Mouse (Mus musculus) spleen, embryonic (tissue): ENCODE measurements around the gene Tmem256.

Experiments used
- CTCF ChIA-PET: fragments of 350-600 bp; sonication (Branson Sonifier 250); formaldehyde crosslinking; loops from one replicate; lab custom pipeline; 2022; lab: Charles Lee

Tmem256 gene

GRCm38 (mm10) chr11:69837952-69838713, at the start of gene Tmem256:
TSS of gene Tmem256 (plus strand) at chr11:69838514.
- CTCF ChIA-PET: interaction anchor here (0.7 kb wide), 1 partner anchor 34 kb away, joined by 3 read pairs; no protein-coding TSS in a partner anchor

GRCm38 (mm10) chr11:69789431-69789830, 48.9 kb upstream of the Tmem256 start:
- CTCF ChIA-PET: no interaction called here

GRCm38 (mm10) chr11:69791420-69791819, 46.9 kb upstream of the Tmem256 start:
- CTCF ChIA-PET: no interaction called here

- CTCF ChIA-PET: interaction anchor here (0.6 to 0.7 kb wide), 2 partner anchors 26 to 142 kb away, joined by 3 read pairs; no protein-coding TSS in a partner anchor
These were observed 44.9 kb upstream of the Tmem256 start for GRCm38 (mm10) chr11:69793429-69793828.

GRCm38 (mm10) chr11:69795168-69795982, 42.9 kb upstream of the Tmem256 start, which contains the start of gene Chrnb1:
TSS of gene Chrnb1 (minus strand) at chr11:69795943.
- CTCF ChIA-PET: no interaction called here

- CTCF ChIA-PET: interaction anchor here (1.2 kb wide), 1 partner anchor 114 kb away, joined by 3 read pairs; the partner anchor contains the start of gene Senp3
These were observed 42.3 kb upstream of the Tmem256 start for GRCm38 (mm10) chr11:69795983-69796435.

GRCm38 (mm10) chr11:69797924-69798323, 40.4 kb upstream of the Tmem256 start:
- CTCF ChIA-PET: interaction anchor here (0.6 kb wide), 1 partner anchor 133 kb away, joined by 3 read pairs; no protein-coding TSS in a partner anchor

- CTCF ChIA-PET: interaction anchor here (0.7 kb wide), 3 partner anchors 45 to 512 kb away, joined by 4 to 18 read pairs (median 11); no protein-coding TSS in a partner anchor
These were observed 38.7 kb upstream of the Tmem256 start for GRCm38 (mm10) chr11:69799394-69800137.

GRCm38 (mm10) chr11:69800138-69800391, 38.2 kb upstream of the Tmem256 start:
- CTCF ChIA-PET: interaction anchor here (0.7 kb wide), 3 partner anchors 45 to 511 kb away, joined by 4 to 18 read pairs (median 11); no protein-coding TSS in a partner anchor

GRCm38 (mm10) chr11:69800392-69801197, 37.7 kb upstream of the Tmem256 start:
- CTCF ChIA-PET: no interaction called here

- CTCF ChIA-PET: interaction anchor here (1.2 kb wide), 1 partner anchor 27 kb away, joined by 3 read pairs; no protein-coding TSS in a partner anchor
These were observed 36.8 kb upstream of the Tmem256 start, which contains the start of gene Fgf11 for GRCm38 (mm10) chr11:69801379-69801977. TSS of gene Fgf11 (minus strand) at chr11:69801857.

GRCm38 (mm10) chr11:69802648-69803105, 35.6 kb upstream of the Tmem256 start:
- CTCF ChIA-PET: interaction anchor here (1.0 kb wide), 1 partner anchor 148 kb away, joined by 3 read pairs; no protein-coding TSS in a partner anchor

GRCm38 (mm10) chr11:69803328-69803727, 35.0 kb upstream of the Tmem256 start:
- CTCF ChIA-PET: interaction anchor here (0.6 kb wide), 1 partner anchor 35 kb away, joined by 3 read pairs; the partner anchor contains the start of gene Nlgn2

- CTCF ChIA-PET: interaction anchor here (0.5 to 0.6 kb wide), 3 partner anchors 33 to 80 kb away, joined by 3 read pairs; partner anchors contain the start of gene Nlgn2
These were observed 34.3 kb upstream of the Tmem256 start for GRCm38 (mm10) chr11:69803786-69804651.

- CTCF ChIA-PET: interaction anchor here (0.6 kb wide), 1 partner anchor 33 kb away, joined by 3 read pairs; no protein-coding TSS in a partner anchor
These were observed 33.7 kb upstream of the Tmem256 start for GRCm38 (mm10) chr11:69804652-69804940.

GRCm38 (mm10) chr11:69804972-69805909, 33.1 kb upstream of the Tmem256 start, which contains the start of gene Tmem102:
TSS of gene Tmem102 (minus strand) at chr11:69805624.
- CTCF ChIA-PET: interaction anchor here (0.6 to 0.7 kb wide), 2 partner anchors 45 to 129 kb away, joined by 3 to 10 read pairs; no protein-coding TSS in a partner anchor

- CTCF ChIA-PET: no interaction called here
These were observed 31.9 kb upstream of the Tmem256 start for GRCm38 (mm10) chr11:69806378-69806777.
